Mouse (Mus musculus): ENCODE data around the gene Zfp423. TPM values are rescaled to one million over a fixed set of nuclear protein-coding genes. Genes with fewer than 3 reads are reported as not detected.

The Zfp423 gene
- total RNA-seq (2021) = 10 to 100 TPM in 1 of 2 experiments, 1 to 10 TPM in 1; 9.1 to 14.5 TPM

DNA sequence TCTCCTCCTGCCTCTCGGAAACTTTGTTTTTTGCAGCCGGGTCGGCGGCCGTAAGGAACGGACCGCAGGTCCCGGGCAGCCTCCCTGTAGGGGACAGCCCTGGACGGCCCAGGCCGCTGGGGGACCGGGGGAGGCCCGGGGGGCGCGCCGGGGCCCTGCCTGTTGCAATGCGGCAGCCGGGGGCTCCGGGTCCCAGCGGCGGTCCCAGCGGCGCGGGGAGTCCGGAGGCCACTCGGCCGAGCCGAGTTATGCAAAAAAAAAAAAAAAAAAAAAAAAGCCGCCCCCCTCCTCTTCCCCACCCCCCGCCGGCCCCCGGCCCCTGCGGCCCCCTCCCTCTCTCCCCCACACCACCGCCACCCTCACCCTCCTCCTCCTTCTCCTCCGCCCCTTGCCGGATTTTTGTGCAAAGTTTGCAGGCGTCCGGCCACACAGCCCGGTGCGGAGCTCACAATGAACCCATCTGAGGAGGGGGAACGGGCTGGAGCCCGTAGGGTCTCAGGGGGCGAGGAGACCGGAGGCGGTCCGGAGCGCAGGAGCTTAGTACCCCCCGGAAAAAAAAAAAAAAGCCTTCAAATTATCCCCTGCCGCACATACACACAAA lies at the start of gene Zfp423:
Gene Zfp423 (minus strand): TSS at position 276 of the 601 bp plus-strand sequence.
- peak in 1 of 2 experiments; percentile 45 for DNase-seq
- intact Hi-C loops (cut with DNase I) = no loop called here

DNA sequence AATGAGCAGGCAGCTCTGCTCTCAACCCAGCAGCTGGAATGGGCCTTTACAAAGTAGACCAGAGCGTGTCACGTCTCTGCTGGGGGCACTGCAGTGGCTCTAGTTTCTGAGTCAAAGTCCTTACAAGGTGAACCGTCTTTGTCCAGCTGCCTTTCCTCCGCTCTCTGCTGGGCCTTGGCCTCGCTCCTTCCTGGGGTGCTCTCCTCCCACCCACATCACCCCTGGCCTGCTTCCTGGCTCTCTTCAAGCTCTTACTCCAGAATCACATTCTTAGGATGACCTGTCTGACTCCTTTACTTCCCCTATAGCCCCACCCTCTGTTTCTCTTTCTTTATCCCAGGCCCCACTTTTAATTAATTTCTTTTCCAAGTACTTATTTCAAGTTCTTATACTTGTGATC lies 47.4 kb upstream of the Zfp423 start:
- intact Hi-C loops (cut with DNase I) = no loop called here
- no peak for DNase-seq

DNA sequence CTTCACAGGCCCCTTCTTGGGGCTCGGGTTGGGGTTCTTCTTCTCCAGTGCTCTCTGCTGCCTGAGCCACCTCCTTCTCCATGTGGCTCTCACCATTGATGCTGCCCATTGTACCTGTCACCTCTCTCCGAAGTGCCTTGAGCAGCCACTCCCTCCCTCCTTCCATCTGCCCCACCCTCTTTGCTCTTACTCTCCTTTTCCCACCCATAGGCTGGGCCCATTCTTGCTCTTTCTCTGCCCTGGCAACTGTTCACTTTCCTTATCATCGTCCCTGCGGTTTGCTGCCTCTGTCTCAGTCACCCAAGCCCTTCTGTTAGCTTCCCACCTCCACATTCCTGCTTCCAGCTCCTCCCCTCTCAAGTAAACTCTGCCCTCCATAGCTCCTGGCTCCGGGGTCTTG lies 25.4 kb upstream of the Zfp423 start:
- intact Hi-C loops (cut with DNase I) = no loop called here
- no peak for DNase-seq

DNA sequence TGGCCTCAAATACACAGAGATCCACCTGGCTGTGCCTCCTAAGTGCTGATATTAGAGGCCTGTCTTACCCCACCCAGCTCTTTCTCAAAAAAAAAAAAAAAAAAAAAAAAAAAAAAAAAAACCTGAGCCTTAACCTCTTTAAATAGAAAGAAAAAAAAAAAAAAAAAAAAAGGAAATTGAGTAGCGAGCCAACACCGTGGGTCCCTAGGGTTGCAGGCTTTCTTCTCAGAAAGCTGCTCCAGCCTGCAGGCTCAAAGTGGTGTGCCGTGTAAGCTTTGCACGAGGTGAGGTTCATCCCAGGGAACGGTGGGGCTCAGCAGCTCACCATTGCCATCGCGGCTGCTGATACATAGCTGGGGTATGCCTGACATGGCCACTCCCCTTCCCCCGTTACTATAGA lies 24.6 kb upstream of the Zfp423 start:
- intact Hi-C loops (cut with DNase I) = no loop called here
- no peak for DNase-seq

DNA sequence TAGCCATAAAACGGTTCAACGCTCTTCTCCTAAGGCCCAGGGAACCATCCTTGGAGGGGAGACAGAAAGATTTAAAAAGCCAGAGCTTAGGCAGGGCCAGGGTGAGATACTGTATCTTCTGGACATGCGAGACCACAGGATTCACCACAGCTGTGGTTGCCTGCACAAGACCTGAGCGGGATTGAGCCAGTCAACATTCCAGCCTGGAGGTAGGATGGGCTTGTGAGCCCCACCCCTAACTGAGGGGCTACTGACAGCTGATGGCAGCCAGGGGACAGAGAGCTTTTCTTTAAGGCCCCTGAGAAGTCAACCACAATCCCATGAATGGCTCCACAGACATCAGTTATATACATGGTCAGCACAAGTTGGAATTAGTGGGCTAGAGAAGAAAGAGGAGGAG lies 23.5 kb upstream of the Zfp423 start:
- intact Hi-C loops (cut with DNase I) = no loop called here
- no peak for DNase-seq

DNA sequence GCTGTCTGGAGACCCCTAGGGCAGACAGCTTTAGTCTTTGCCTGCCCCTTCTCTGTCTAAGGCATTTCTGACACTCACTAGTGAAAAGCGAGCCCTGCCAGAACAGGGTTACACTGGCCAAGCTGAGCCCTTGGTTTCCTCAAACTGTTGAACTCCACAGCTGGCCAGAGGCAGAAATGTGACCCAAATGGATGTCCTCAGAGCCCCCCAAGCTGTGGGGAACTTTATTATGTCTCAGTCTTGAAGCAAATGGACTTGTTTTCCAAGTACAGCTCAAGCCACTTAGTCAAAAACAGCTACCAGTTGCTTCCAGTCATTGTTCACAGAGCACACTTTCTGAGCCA lies 16.0 kb upstream of the Zfp423 start:
- intact Hi-C loops (cut with DNase I) = no loop called here
- peak in 1 of 2 experiments; percentile 31 for DNase-seq

DNA sequence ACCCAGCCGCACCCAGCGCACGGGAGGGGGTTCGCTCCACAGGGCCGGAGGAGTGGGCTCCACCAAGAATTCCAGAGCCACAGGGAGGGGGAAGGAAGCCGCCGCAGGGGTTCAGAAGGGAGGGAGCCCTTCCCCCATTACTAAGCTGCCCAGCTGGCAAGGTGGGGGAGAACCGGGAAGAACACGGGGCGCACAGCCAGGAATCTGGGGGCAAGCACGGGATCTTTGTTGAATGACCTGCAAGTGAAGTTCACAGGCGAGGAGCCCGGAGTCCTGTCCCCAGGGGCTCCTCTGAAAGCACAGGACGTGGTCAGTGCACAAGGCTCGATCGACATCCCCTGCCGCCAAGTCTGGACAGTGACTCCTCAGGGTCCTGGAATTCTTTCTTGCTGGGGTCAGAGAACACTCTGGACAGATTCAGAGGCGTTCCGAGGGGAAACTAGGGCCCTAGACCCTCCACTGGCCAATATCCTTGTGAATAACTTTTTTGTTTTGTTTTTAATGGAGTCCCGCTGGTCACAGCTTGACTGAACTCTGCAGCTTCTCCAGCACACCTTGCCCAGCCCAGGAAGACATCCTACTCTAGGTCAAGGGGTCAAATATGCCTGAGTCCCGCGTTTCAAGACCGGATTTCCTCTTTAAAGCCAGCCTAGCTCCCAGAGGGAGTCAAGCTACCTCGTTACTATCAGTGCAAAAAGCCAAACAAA lies 15.5 kb upstream of the Zfp423 start:
- intact Hi-C loops (cut with DNase I) = no loop called here

DNA sequence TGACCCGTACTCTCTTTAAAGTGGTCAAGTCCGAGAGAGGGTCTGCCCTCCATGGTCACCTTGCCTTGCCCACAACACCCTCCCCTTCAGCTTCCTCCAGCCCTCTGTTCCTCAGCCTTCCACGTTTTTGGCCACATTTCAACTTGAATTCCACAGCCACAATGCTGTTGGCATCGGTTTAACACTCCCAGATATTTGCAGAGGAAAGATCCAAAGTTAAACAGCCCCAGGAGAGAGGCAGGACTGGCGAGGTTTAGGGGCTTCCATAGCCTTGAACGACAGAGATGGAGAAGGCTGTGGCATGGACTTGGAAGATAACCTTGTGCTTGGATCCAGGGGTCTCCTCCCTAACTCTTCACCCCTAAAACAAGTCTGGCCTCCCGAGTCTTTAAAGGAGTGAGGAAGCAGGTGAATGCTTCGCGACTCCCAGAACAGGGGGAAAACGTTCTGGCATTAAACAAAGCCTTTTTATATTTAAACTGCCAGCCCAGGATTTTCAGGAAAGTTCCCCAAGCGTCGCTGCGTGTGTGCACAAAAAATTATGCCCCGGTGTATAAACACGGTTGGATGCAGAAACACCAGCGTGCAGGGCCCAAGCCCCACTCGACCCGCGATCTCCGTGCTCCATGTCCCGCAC lies 14.8 kb upstream of the Zfp423 start:
- DNase-seq = peak in 1 of 2 experiments; percentile 9
- intact Hi-C loops (cut with DNase I) = no loop called here

More for the DNA sequence above, 15.5 kb upstream of the Zfp423 start:
- peak; percentile 50 to 70 for DNase-seq

DNA sequence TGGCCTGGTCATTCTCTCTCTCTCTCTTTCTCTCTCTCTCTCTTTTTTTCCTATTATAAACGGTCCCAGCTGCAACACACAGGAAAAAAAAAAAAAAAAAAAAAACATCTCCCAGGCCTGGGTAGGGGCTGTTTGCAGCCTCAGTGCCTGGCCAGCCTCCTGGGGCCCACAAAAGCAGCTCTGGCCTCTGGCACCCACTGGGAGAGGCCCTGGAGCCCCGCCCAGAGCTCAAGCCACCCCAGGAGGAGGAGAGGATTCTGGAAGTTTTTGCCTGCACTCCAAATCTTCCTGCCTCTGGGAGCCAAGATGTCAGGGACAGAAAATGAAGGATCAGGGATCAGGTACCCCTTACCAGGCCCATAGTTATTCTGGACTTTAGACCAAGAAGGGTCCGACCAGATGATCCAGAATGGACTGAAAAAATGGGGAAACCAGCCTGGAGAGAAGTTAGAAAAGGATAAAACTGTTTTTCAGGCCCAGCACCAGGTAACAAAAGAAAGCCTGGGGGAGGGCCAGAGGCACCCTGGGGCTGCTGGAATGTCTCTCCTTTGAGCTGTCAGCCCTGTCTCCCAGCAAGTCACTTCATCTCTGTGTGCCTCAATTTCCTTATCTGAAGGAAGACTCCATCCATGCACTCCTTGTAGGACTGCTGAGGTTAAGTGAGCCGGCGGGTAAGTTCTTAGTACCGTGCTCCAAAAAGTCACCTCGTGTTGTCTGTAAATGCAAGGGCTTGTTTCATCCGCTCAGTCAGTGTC lies 8.6 kb upstream of the Zfp423 start:
- intact Hi-C loops (cut with DNase I) = no loop called here
- DNase-seq = no peak

DNA sequence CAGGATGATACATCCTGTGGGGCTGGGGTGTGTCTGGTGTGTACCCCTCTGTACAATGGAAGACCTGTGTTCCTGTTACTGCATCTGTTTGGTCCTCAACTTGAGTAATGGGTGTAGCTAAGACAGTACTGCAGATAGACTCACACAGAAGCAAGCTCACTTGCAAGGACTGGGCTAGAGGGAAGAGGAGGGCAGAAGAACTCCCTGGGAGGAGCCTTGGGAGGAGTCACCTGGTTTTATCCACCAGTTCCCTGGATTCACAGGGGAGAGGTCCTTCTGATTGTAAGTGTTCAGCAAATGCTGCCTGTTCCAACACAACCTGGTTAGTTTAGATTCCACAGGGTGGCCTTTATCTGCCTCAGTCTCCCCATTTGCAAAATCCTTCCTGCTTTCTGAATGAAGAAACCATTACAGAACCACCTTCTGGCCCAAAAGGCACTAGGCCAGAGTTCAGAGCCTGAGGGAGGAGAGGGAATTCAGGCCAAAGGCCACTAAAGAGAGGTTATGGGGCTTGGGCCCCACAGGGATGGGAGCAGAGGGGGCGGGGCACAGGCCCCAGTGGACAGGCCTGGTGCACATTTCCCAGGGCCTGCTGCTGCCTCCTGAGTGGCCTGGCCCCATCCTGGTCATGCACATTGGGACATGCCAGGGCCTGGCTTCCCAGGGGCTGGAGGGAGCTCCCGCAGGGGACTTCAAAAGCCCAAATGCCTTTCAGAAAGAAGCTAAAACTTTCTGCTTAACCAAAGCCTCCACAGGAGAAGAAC lies 7.8 kb upstream of the Zfp423 start:
- intact Hi-C loops (cut with DNase I) = no loop called here
- DNase-seq = no peak

DNA sequence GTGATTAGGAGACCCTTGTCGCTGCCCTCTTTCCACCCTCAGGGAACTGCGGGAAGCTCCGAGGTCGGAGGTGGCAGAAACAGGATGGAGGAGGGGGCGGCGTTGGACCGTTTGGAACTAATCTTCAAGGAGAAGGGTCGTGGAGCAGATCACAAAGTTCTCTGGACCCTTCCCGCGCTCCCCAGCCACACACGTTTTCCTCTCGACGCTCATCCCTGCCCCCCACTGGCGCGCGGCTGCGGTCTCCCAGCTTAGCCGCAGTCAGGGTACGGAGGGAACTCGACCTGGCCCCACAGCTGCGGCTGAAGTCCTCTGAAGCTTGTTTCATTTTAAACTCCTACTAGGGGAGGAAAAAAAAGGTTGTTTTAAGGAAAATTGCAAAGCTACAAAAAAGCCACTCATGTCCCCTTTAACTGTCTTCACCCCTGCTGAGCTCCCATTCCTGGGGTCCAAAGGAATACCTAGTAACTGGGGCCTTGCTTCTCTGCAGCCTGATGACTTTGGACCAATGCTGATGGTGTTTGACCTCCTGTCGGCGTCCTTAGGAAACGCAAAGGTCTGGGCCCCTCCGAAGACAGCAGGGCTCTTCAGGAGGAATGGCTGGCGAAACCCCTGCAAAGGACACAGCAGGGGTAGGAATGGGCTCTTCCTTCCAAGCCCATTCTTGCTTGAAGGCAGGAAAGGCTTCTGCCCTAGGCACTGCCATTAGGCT lies 3.3 kb upstream of the Zfp423 start:
- intact Hi-C loops (cut with DNase I) = no loop called here
- no peak for DNase-seq

DNA sequence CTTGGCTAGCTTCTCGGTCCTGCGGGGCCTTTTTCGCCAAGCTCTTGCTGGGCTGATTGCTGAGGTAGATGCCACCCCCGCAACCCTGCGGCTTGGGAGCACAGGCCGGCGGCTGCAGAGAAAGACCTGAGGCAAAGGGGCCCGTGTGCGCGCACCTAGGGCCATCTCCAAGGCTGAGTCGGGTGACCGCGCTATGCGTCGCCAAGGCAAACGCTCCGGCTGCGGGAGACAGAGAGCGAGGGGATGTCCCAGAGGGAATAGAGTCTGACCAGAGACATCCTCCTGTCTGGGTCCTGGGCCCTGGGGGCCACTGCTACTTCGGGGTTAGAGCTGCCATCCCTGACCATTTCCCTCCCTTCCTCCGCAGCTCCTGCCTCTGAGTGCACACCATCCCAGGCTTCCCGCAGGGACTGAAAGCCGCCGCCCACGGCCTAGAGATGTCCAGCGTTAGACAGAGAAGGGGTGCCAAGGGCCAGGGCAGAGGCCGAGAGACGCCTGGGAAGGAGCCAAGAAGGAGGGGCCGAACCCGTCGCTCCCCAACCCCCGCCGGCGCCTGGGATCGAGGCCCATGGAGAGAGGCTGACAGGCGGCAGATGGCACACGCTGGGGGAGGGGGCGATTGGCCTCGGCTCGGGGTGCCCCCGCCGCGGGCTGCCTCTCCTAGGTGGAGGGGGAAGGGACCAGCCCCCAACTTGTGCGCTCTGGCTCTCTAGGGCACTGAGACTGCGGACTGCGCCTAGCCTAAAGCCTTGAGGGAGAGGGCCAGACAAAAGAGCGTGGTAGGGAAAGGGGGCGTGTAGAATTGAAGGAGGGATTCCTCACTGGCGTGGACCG lies 2.5 kb upstream of the Zfp423 start:
- intact Hi-C loops (cut with DNase I) = loop anchor here (2.0 kb wide), 2 partner anchors 49 to 299 kb away; no protein-coding TSS in a partner anchor
- peak in 1 of 2 experiments; percentile 65 for DNase-seq

DNA sequence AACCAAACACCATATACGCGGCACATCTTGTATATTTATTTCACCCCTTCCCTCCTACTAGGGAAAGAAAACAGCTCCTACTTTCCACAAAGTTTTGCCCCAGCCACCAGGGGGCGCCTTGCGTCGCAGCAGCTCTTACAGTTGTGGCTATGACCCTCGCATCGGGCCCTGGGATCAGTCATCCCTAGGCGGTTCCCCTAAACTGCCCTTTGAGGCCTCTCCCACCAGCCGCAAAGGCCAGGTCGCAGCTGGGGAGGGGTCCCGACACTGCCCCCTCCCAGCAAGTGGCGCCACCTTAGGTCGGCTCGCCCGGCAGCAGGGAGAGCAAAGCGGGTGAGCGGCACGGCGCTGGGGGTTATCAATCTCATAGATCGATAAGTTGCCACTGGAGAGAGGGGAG lies 1.7 kb upstream of the Zfp423 start:
- intact Hi-C loops (cut with DNase I) = loop anchor here (2.0 kb wide), 2 partner anchors 50 to 298 kb away; no protein-coding TSS in a partner anchor
- peak in 1 of 2 experiments; percentile 64 for DNase-seq

DNA sequence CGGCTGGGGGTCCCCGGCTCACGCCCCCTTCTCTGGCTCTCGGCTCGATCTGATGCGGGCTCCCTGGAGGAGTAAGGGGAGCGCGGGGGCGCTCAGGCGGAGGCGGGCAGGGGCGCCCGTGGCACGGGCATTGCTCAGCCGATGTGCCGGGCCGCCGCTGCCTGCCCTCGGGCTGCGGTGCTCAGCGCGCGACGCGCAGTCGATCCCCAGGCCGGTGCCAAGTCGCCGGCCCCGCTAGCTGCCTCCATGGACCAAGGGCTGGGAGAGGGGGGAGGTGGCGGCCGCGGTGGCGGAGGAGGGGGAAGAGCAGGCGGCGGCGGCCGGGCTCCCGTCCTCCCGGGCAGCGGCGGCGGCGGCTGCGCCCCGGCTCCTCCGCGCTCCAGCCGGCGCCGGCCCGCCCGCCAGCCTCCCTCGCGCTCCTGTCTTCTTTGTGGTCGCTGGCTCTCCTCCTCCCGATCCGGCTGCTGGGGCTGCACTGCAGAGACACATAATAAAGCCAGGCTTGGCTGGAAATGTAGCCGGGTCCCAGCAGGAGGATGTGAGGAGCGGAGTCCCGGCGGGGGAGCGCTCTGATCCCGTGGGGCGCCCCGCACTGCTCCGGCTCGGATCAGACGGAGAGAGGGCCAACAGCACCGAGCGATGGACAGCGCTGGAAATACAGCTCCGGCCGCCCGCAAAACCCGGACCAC lies 810 bp upstream of the Zfp423 start:
- intact Hi-C loops (cut with DNase I) = loop anchor here (1.0 to 2.0 kb wide), 3 partner anchors 51 to 297 kb away; no protein-coding TSS in a partner anchor

DNA sequence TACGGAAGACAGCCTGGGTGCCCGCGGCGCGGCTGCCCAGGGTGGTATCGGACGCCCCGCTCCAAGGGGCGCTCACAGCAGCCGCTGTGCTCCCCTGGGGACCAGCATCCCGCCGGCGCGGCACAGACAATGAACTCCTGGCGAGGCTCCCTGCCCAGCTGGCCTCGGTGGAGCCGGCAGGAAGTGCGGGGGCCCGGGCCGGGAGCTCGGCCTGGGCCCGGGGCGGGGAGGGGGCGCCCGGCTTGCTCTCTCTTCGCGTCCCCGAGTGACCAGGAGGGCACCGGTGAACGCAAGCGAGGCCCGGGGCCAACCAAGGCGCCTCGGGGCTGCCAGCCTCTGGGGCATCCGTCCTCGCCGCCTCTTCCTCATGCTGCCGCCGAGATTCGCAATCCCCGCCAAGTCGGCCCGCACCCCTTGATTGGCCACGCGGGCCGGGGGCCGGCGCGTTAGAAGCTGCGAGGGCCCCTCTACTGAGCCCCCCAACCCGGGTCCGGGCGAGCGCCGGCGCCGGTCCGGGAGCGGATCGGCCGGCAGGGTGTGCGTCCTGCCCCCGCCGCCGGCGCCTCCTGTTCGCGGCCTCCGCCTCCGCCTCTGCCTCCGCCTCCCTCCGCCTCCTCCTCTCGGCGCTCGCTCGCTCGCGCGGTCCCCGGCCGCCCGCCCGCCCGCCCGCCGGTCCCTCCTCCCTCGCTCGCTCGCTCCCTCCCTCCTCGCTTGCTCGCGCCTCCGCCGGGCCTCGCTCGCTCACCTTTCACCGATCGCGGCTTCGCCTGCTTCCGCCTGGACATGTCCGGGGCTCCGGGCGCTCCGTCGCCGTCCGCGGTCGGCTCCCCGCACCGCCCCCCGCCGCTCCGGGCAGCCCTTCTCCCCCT lies 710 bp downstream of the Zfp423 start:
- peak; percentile 75 to 77 for DNase-seq
- intact Hi-C loops (cut with DNase I) = no loop called here

More for the DNA sequence above, 810 bp upstream of the Zfp423 start:
- DNase-seq = peak; percentile 84 to 85

DNA sequence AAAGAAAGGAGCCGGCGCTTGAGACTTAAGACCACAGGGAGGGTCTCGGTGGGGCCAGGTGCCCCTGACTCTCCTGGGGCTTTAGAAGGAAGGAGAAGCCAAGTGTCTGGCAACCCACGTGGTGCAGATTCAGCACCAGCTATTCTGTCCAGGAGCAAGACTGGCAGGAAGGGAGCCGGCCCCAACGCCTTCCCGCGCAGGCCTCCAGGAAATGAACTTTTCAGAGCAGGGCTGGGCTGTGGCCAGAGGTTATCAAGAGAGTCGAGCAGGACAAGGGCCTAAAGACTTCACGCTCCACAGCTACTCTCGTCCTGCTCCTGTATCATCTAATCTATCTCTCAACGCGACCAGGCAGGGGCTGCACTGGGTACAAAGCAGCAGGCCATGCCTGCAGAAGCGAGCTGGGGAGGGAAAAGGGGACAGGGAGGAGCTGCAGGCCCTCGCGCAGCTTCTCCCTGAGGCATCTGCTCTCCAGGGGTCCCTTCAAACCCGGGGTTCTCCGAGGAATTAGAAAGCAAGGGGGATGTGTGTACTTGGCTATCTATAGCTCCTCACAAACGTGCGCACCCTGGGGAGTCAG lies 1.4 kb downstream of the Zfp423 start:
- intact Hi-C loops (cut with DNase I) = loop anchor here (2.0 kb wide), 1 partner anchor 19 kb away; no protein-coding TSS in a partner anchor
- peak; percentile 75 to 76 for DNase-seq

DNA sequence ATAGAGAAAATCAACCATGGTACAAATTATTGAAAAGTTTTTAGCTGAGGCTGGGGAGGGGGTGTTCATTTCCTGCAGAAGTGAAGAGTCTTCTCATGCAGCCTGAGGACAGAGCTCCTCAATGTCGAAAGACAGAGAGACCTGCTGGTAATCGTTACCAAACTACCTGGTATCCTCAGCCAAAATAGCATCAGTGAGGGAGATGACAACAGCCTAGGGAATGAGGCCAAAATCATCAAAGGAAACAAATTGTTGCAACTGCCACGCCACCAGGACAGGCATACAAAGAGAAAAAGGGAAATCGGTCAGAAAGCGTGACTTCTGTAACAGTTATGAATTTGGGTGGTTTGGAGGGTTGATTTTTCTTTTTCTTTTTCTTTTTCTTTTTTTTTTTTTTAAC lies 3.4 kb downstream of the Zfp423 start:
- intact Hi-C loops (cut with DNase I) = loop anchor here (2.0 kb wide), 1 partner anchor 17 kb away; no protein-coding TSS in a partner anchor
- DNase-seq = no peak
